Mouse (Mus musculus): Measurements from ENCODE around the gene Olfr1129. TPM values are rescaled to one million over a fixed set of nuclear protein-coding genes. Genes with fewer than 3 reads are reported as not detected.

Gene Olfr1129
- not detected in 2 replicates for total RNA-seq (2023)

DNA sequence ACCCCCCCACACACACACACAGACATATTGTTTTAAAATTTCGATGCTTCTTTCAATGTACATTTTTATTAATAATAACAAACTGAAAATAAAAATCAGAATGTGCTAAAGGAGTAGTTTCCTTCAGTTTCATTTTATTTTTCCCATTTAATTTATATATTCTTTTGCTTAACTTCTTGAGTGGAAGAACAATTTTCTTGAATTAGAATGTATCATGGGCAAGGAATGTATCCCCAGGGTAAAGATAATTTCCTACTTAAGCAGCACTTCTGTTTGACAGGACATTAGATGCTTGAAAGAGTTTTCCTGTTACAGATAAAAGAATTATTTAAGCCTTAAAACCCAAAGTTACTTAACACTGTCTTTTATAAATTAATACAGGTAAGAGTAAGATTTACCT lies at the start of gene Olfr1129:
Gene Olfr1129, plus strand, starts transcription at position 301 of the 400 bp plus-strand sequence.

DNA sequence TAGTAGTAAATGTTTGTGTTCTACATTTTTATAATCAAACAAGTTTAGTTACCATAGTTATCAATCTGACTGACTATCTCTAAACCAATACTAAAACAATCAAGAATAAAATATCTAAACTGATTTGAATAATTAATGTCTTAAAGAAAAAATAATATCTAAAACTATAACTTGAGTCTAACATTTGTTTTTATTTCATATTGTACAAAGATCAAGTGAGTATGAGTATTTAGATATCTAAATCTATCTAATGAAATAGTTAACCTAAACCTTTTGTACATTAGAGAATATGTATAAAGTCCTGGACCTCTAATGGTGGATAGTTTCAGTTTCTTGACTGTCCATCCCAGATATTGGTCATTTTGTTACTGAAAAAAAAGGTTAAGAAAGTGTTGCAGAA lies 42.2 kb upstream of the Olfr1129 start, which contains the start of gene Olfr153:
Gene Olfr153, plus strand, starts transcription at position 301 of the 400 bp plus-strand sequence.

DNA sequence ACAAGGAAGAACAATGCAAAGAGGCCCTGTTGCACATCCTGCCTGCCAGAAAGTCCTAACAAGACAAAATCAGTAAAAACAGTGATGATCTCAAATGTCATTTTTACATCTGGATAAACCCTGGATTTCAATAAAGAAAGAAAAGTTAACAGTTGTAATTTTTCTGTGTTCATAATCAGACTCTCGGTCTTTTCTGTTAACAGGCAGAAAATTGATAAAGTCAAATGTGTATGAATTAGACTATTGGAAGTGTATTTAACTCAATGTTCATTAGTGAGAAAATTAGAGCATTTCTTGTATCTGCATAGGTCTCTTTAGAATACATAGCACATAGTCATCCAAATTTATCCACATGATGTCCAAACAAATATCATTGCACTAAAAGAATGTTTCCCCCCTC lies 28.3 kb upstream of the Olfr1129 start, which contains the start of gene Olfr1128:
Gene Olfr1128, minus strand, starts transcription at position 101 of the 400 bp plus-strand sequence.

DNA sequence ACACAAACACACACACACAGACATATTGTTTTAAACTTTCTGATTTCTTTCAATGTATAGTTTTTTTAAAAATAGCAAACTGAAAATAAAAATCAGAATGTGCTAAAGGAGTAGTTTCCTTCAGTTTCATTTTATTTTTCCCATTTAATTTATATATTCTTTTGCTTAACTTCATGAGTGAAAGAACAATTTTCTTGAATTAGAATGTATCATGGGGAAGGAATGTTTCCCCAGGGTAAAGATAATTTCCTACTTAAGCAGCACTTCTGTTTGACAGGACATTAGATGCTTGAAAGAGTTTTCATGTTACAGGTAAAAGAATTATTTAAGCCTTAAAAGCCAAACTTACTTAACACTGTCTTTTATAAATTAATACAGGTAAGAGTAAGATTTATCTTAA lies 32.2 kb downstream of the Olfr1129 start, which contains the start of gene Olfr1130:
Gene Olfr1130, plus strand, starts transcription at position 301 of the 400 bp plus-strand sequence.

DNA sequence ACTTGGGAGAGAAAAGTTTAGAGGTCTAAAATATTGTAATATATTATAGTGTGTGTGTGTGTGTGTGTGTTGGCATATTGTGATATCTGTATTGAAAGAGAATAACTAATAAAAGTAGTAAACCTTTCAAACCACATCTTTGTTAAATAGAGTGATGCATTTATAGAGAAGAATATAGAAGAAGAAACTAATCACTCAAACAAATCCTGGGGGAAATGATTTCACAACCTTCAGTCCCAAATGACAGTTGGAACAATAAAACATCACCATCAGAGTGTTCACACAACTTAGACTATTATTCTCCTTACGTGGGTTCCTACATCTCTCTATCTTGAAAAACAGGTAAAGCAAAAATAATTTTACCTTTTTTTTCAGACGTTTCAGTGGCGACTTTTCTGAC lies 53.1 kb downstream of the Olfr1129 start, which contains the start of gene Olfr1131:
Gene Olfr1131, plus strand, starts transcription at position 301 of the 400 bp plus-strand sequence.

Other genes with a start within 250 kb of the Olfr1129 start
- gene Olfr1120, start 219.1 kb upstream of the Olfr1129 start, total RNA-seq (2023): not detected in 2 replicates
- not detected in 2 replicates for gene Olfr1121, start 204.0 kb upstream of the Olfr1129 start, total RNA-seq (2023)
- gene Olfr1122, start 188.1 kb upstream of the Olfr1129 start, total RNA-seq (2023): 0.07 TPM in 1 of 2 replicates, not detected in the other
- gene Olfr1123, start 157.3 kb upstream of the Olfr1129 start, total RNA-seq (2023): not detected in 2 replicates
- not detected in 2 replicates for gene Olfr1124, start 143.6 kb upstream of the Olfr1129 start, total RNA-seq (2023)
- gene Olfr1126, start 119.9 kb upstream of the Olfr1129 start, total RNA-seq (2023): not detected in 2 replicates
- not detected in 2 replicates for gene Pramel7, start 76.8 kb upstream of the Olfr1129 start, total RNA-seq (2023)
- not detected in 2 replicates for gene Pramel6, start 67.3 kb upstream of the Olfr1129 start, total RNA-seq (2023)
- not detected in 2 replicates for gene Olfr153, start 42.1 kb upstream of the Olfr1129 start, total RNA-seq (2023)
- gene Olfr1128, start 28.4 kb upstream of the Olfr1129 start, total RNA-seq (2023): not detected in 2 replicates
- gene Olfr1130, start 32.3 kb downstream of the Olfr1129 start, total RNA-seq (2023): not detected in 2 replicates
- not detected in 2 replicates for gene Olfr1131, start 53.2 kb downstream of the Olfr1129 start, total RNA-seq (2023)
- gene Olfr1132, start 63.6 kb downstream of the Olfr1129 start, total RNA-seq (2023): not detected in 2 replicates
- not detected in 2 replicates for gene Olfr1133, start 73.5 kb downstream of the Olfr1129 start, total RNA-seq (2023)
- gene Olfr1134, start 84.6 kb downstream of the Olfr1129 start, total RNA-seq (2023): not detected in 2 replicates
- gene Olfr1135, start 99.8 kb downstream of the Olfr1129 start, total RNA-seq (2023): not detected in 2 replicates
- not detected in 2 replicates for gene Olfr1136, start 120.0 kb downstream of the Olfr1129 start, total RNA-seq (2023)
- gene Olfr1137, start 139.3 kb downstream of the Olfr1129 start, total RNA-seq (2023): not detected in 2 replicates
- gene Olfr1138, start 166.1 kb downstream of the Olfr1129 start, total RNA-seq (2023): not detected in 2 replicates
- not detected in 2 replicates for gene Olfr1140, start 169.8 kb downstream of the Olfr1129 start, total RNA-seq (2023)
- gene Olfr1141, start 180.1 kb downstream of the Olfr1129 start, total RNA-seq (2023): not detected in 2 replicates
- not detected in 2 replicates for gene Olfr152, start 205.6 kb downstream of the Olfr1129 start, total RNA-seq (2023)
- gene Olfr1143, start 226.7 kb downstream of the Olfr1129 start, total RNA-seq (2023): not detected in 2 replicates
- gene Olfr1145, start 235.9 kb downstream of the Olfr1129 start, total RNA-seq (2023): not detected in 2 replicates